Mouse (Mus musculus): ENCODE data around the gene Olfr888. TPM values are rescaled to one million over a fixed set of nuclear protein-coding genes. Genes with fewer than 3 reads are reported as not detected.

The Olfr888 gene
- polyA plus RNA-seq (2015; fragmentation: Nextera tagmentation; extraction: Ambion mirVana): not detected in 2 replicates

- no peak within 1 kb of the TSS for H3K4me2 ChIP-seq (ENCODE audit: low read depth, low read length)
- H3K36me3 ChIP-seq (ENCODE audit: control insufficient read depth, insufficient read depth): no peaks in the 10 kb centered on the region
- no peaks in the 10 kb centered on the region for H3K4me1 ChIP-seq (ENCODE audit: control insufficient read depth, insufficient read depth, low read length)
- no peak for ATAC-seq (replicated peaks; ENCODE audit: extremely low read depth, insufficient read depth, low FRiP score)
- H3K27ac ChIP-seq (ENCODE audit: low read length): no peak within 1 kb of the TSS
- no peaks in the 10 kb centered on the region for H3K27me3 ChIP-seq (ENCODE audit: control insufficient read depth, insufficient read depth, low read length)
- no peak within 1 kb of the TSS for H3K9ac ChIP-seq (ENCODE audit: low read length)
- no peak within 1 kb of the TSS for H3K4me3 ChIP-seq (ENCODE audit: low read length)
- WGBS: 53% methylated on average over 1 of the region's 1 CpGs
- no peaks in the 10 kb centered on the region for H3K9me3 ChIP-seq (replicated peaks; ENCODE audit: control insufficient read depth, low read length)
These were observed at the start of gene Olfr888 for GRCm38 (mm10) chr9:38107828-38108227. Olfr888 (plus strand) TSS chr9:38108128.

- Histone ChIP-seq H3K4me3 (ENCODE audit: low read length) (no peak within 1 kb of the TSS), H3K4me2 (ENCODE audit: low read depth, low read length) (no peak within 1 kb of the TSS), H3K9me3 (replicated peaks; ENCODE audit: control insufficient read depth, low read length) (no peaks in the 10 kb centered on the region), H3K9ac (ENCODE audit: low read length) (no peak within 1 kb of the TSS), H3K4me1 (ENCODE audit: control insufficient read depth, insufficient read depth, low read length) (no peaks in the 10 kb centered on the region), H3K36me3 (ENCODE audit: control insufficient read depth, insufficient read depth) (no peaks in the 10 kb centered on the region), H3K27ac (ENCODE audit: low read length) (no peak within 1 kb of the TSS), H3K27me3 (ENCODE audit: control insufficient read depth, insufficient read depth, low read length) (no peaks in the 10 kb centered on the region)
- WGBS: 82% methylated on average over 3 of the region's 3 CpGs
- no peak for ATAC-seq (replicated peaks; ENCODE audit: extremely low read depth, insufficient read depth, low FRiP score)
These were observed 46.9 kb upstream of the Olfr888 start, which contains the start of gene Olfr885 for GRCm38 (mm10) chr9:38061022-38061421. Olfr885 (plus strand) TSS chr9:38061322.

- Histone ChIP-seq H3K9ac (ENCODE audit: low read length) (no peak within 1 kb of the TSS), H3K27ac (ENCODE audit: low read length) (no peak within 1 kb of the TSS), H3K9me3 (replicated peaks; ENCODE audit: control insufficient read depth, low read length) (no peaks in the 10 kb centered on the region), H3K4me1 (ENCODE audit: control insufficient read depth, insufficient read depth, low read length) (no peaks in the 10 kb centered on the region), H3K27me3 (ENCODE audit: control insufficient read depth, insufficient read depth, low read length) (no peaks in the 10 kb centered on the region), H3K36me3 (ENCODE audit: control insufficient read depth, insufficient read depth) (no peaks in the 10 kb centered on the region), H3K4me3 (ENCODE audit: low read length) (no peak within 1 kb of the TSS), H3K4me2 (ENCODE audit: low read depth, low read length) (no peak within 1 kb of the TSS)
- no peak for ATAC-seq (replicated peaks; ENCODE audit: extremely low read depth, insufficient read depth, low FRiP score)
- 69% methylated on average over 1 of the region's 1 CpGs for WGBS
These were observed 24.2 kb upstream of the Olfr888 start, which contains the start of gene Olfr887 for GRCm38 (mm10) chr9:38083772-38084171. Olfr887 (plus strand) TSS chr9:38084072.

GRCm38 (mm10) chr9:38114898-38115297 lies 7.0 kb downstream of the Olfr888 start, which contains the start of gene Olfr889:
Olfr889 (plus strand) TSS chr9:38115198.
- Histone ChIP-seq H3K9ac (ENCODE audit: low read length) (no peak within 1 kb of the TSS), H3K27ac (ENCODE audit: low read length) (no peak within 1 kb of the TSS), H3K27me3 (ENCODE audit: control insufficient read depth, insufficient read depth, low read length) (no peaks in the 10 kb centered on the region), H3K36me3 (ENCODE audit: control insufficient read depth, insufficient read depth) (no peaks in the 10 kb centered on the region), H3K4me3 (ENCODE audit: low read length) (no peak within 1 kb of the TSS), H3K4me2 (ENCODE audit: low read depth, low read length) (no peak within 1 kb of the TSS), H3K4me1 (ENCODE audit: control insufficient read depth, insufficient read depth, low read length) (no peaks in the 10 kb centered on the region), H3K9me3 (replicated peaks; ENCODE audit: control insufficient read depth, low read length) (no peaks in the 10 kb centered on the region)
- no peak for ATAC-seq (replicated peaks; ENCODE audit: extremely low read depth, insufficient read depth, low FRiP score)

GRCm38 (mm10) chr9:38142217-38142616 lies 34.3 kb downstream of the Olfr888 start, which contains the start of gene Olfr890:
Olfr890 (plus strand) TSS chr9:38142517.
- Histone ChIP-seq H3K9ac (ENCODE audit: low read length) (no peak within 1 kb of the TSS), H3K27ac (ENCODE audit: low read length) (no peak within 1 kb of the TSS), H3K9me3 (replicated peaks; ENCODE audit: control insufficient read depth, low read length) (no peaks in the 10 kb centered on the region; the same call in 1 of the 2 replicates), H3K4me2 (ENCODE audit: low read depth, low read length) (no peak within 1 kb of the TSS), H3K4me1 (ENCODE audit: control insufficient read depth, insufficient read depth, low read length) (no peaks in the 10 kb centered on the region), H3K4me3 (ENCODE audit: low read length) (no peak within 1 kb of the TSS), H3K36me3 (ENCODE audit: control insufficient read depth, insufficient read depth) (no peaks in the 10 kb centered on the region), H3K27me3 (ENCODE audit: control insufficient read depth, insufficient read depth, low read length) (no peaks in the 10 kb centered on the region)
- ATAC-seq (replicated peaks; ENCODE audit: extremely low read depth, insufficient read depth, low FRiP score): no peak

Other genes starting within 250 kb of the Olfr888 start
- gene Olfr145, start 211.4 kb upstream of the Olfr888 start, polyA plus RNA-seq (2015; fragmentation: Nextera tagmentation; extraction: Ambion mirVana): not detected in 2 replicates
- gene Olfr878, start 190.3 kb upstream of the Olfr888 start, polyA plus RNA-seq (2015; fragmentation: Nextera tagmentation; extraction: Ambion mirVana): not detected in 2 replicates
- gene Olfr881, start 116.3 kb upstream of the Olfr888 start, polyA plus RNA-seq (2015; fragmentation: Nextera tagmentation; extraction: Ambion mirVana): not detected in 2 replicates
- not detected in 2 replicates for gene Olfr883, start 82.3 kb upstream of the Olfr888 start, polyA plus RNA-seq (2015; fragmentation: Nextera tagmentation; extraction: Ambion mirVana)
- not detected in 2 replicates for gene Olfr884, start 61.6 kb upstream of the Olfr888 start, polyA plus RNA-seq (2015; fragmentation: Nextera tagmentation; extraction: Ambion mirVana)
- gene Olfr885, start 46.8 kb upstream of the Olfr888 start, polyA plus RNA-seq (2015; fragmentation: Nextera tagmentation; extraction: Ambion mirVana): not detected in 2 replicates
- not detected in 2 replicates for gene Olfr887, start 24.1 kb upstream of the Olfr888 start, polyA plus RNA-seq (2015; fragmentation: Nextera tagmentation; extraction: Ambion mirVana)
- 0.02 and 0.04 TPM in 2 replicates for gene Olfr889, start 7.1 kb downstream of the Olfr888 start, polyA plus RNA-seq (2015; fragmentation: Nextera tagmentation; extraction: Ambion mirVana)
- gene Olfr890, start 34.4 kb downstream of the Olfr888 start, polyA plus RNA-seq (2015; fragmentation: Nextera tagmentation; extraction: Ambion mirVana): not detected in 2 replicates
- not detected in 2 replicates for gene Olfr891, start 72.7 kb downstream of the Olfr888 start, polyA plus RNA-seq (2015; fragmentation: Nextera tagmentation; extraction: Ambion mirVana)
- not detected in 2 replicates for gene Olfr893, start 100.2 kb downstream of the Olfr888 start, polyA plus RNA-seq (2015; fragmentation: Nextera tagmentation; extraction: Ambion mirVana)
- not detected in 2 replicates for gene Olfr894, start 109.9 kb downstream of the Olfr888 start, polyA plus RNA-seq (2015; fragmentation: Nextera tagmentation; extraction: Ambion mirVana)
- not detected in 2 replicates for gene Olfr143, start 144.6 kb downstream of the Olfr888 start, polyA plus RNA-seq (2015; fragmentation: Nextera tagmentation; extraction: Ambion mirVana)
- gene Olfr895, start 159.7 kb downstream of the Olfr888 start, polyA plus RNA-seq (2015; fragmentation: Nextera tagmentation; extraction: Ambion mirVana): not detected in 2 replicates
- not detected in 2 replicates for gene Olfr896-ps1, start 183.0 kb downstream of the Olfr888 start, polyA plus RNA-seq (2015; fragmentation: Nextera tagmentation; extraction: Ambion mirVana)
- gene Olfr25, start 220.9 kb downstream of the Olfr888 start, polyA plus RNA-seq (2015; fragmentation: Nextera tagmentation; extraction: Ambion mirVana): not detected in 2 replicates
- gene Olfr898, start 240.3 kb downstream of the Olfr888 start, polyA plus RNA-seq (2015; fragmentation: Nextera tagmentation; extraction: Ambion mirVana): not detected in 2 replicates